Mouse (Mus musculus) spleen, adult 12 weeks (tissue): ENCODE measurements around the gene Cyp26b1.

Experiments used
- DNase-seq: peaks from one replicate; pipeline ENCODE4 v3.0.0; 2022; ENCODE audit warnings: low spot score

The Cyp26b1 gene

GRCm38 (mm10) chr6:84562948-84563347, 30.8 kb downstream of the Cyp26b1 start:
- no peak for DNase-seq

DNA sequence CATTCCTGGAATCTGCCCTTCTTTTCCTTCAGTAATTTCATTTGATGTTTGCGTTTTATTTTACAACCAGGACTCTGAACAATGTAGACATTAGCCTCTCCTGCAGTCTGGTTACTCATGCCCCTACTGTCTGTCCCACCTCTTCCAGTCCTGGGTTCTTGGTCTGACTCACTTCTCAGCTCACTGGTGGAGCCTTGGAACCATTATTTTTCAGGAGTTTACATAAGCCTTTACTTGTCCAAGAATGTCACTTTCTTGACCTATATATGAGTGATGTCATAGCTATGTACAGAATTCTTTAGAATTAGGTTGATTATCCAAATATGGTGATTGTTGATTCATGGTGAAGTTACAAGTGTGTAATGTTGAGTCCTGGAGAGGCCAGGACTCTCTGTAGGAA, 32.5 kb downstream of the Cyp26b1 start:
- DNase-seq: no peak

- DNase-seq: no peak
These were observed 43.8 kb downstream of the Cyp26b1 start for GRCm38 (mm10) chr6:84549852-84550437.

DNA sequence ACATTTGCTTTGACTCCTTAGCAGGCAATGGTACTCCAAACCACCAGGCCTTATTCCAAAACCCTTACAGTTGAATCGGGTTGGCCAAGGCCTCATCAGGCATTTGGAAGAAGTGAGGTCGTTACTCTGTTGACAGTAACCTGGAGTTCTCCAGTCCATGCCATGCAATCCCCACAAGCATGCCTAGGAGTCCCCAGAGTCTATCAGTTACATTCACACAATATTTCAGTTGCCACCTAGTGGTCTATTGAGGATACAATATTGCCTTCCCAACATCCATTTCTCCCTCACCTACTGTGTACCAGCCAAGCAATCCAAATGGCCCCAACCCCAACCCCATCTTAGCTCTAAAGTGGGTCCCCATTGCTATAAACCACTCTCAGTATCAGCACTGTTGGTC, 48.3 kb downstream of the Cyp26b1 start:
- no peak for DNase-seq

DNA sequence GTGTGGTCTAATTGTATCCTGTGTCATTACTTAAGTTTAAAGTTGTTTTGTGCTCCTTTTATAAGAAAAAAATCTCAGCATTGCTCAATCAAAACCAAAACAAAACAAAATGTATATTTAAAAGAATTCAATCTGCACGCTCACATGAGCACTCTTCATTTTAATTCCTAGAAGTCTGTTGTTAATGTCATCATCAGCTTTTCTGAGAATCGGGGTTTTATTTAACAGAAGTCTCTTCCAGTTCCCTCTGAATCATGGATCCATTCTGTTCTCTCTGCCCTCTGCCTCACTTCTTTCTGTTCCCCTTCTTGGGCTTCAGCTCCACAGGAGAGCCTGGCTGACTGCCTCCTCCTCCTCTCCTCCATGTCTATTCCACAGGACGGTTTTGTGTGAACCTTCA, 49.3 kb downstream of the Cyp26b1 start:
- no peak for DNase-seq

- DNase-seq: no peak
These were observed 50.2 kb downstream of the Cyp26b1 start for GRCm38 (mm10) chr6:84543516-84543915.

DNA sequence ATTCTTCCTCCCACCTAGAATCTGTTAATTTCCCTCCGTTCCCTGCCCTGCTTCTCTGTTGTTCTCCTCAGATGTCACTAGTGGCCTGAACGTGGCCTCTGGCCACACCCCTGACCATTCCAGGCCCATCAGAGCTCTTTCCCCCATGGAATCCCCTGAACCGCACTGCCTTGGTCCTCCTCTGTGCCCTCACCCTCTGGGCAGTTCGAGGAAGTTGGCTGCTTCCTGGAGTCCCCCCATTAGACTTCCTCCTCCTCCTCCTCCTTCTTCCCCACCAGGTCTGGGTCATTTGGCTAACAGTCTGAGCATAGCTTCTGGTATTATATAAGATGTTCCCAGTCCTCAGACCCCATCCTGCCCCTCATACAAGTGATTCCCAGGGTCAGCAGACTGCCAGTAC, 53.8 kb downstream of the Cyp26b1 start:
- DNase-seq: no peak

DNA sequence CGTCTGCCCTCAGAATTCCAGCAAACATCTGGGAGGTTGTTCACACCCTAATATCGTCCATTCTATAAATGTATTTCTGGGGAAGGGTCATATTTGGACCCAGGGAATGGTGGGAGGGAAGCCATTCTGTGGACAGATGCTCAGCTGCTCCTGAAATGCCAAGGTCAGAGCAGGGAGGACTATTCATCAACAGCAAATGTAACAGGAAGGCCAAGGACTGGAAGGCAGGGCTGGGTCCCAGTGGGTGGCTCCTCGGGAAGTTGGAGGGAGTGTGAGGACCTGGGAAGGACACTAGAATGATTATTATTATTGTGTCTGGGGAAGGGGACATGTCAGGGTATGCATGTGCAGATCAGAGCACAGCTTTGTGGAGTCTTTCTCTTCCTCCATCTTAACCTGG, 55.0 kb downstream of the Cyp26b1 start:
- DNase-seq: no peak

DNA sequence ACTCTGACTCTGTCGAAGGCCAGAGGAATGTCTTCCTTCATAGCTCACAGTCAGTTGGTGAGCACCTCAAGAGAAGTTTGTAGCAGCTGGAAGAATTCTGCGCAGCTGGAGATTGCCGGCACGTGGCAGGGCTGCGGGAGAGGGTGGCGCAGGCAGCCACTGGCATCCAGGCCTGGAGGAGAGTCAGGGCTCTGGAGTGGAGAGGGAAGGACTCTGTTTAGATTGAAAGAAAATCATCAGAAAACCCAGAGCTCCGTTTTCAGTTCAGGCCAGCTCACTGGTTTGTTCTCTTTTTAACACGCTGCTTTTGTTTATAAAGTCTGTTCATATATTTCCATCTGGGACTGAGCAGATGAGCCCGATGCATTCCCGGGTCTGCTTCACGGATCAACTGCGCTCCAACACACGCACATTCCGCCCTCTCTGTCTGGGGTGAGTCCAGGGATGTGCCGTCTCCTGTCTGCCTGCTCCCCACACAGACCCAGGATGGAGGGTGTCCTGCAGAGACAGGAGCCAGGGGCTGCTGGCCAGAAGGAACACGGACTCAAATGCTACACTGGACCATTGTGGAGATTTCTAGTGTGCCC, 56.0 kb downstream of the Cyp26b1 start:
- DNase-seq: no peak

GRCm38 (mm10) chr6:84534944-84535343, 58.8 kb downstream of the Cyp26b1 start:
- no peak for DNase-seq

DNA sequence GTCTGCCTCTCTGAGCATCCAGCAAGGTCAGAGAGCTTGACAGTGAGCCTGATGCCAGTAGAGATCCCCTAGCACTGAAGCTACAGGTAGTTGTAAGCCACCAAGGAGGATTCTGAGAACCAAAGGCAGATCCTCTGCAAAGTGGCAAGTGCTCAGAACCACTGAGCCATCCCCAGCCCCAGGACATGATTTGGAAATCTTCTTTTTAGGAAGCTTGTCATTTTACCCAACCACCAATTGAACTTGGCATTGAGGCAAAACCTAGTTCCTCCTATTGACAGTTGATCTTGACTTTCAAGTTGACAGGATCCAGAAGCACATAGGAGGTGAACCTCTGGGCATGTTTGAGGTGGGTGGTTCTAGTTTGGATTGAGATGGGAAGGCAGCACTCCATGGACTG, 63.8 kb downstream of the Cyp26b1 start:
- no peak for DNase-seq

GRCm38 (mm10) chr6:84524901-84525601, 68.7 kb downstream of the Cyp26b1 start:
- DNase-seq: no peak
